Mouse (Mus musculus): ENCODE data around the gene Arl6ip5.

Gene Arl6ip5

DNA sequence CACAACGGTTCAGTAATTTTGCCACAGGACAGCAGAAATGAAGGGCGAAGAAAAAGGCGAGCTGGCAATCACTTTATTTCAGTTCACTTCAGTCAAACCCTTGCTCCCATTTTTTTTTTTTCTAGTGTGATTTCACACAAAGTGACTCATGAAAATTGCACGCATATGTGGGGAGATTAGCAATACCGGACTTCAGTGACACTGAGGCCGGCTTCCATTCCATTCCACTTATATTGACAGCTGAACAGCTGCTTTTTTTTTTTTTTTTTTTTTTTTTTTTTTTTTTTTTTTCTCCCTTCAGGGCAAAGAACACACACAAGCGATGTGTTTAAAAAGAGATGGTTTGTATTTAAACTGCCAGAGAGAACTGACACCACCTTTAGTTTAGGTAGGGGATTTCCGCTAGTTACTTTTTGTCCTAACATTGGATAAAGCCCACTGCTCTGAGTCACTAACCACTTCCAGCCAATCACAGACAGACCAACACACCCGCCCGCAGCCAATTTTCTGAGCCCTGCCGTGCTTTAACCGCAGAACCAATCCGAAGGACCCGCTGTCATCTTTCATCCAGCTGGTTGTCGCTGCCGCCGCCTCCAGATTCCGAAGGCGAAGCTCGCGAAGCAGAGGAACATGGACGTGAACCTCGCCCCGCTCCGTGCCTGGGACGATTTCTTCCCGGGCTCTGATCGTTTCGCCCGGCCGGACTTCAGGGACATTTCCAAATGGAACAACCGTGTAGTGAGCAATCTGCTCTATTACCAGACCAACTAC, at the start of gene Arl6ip5:
TSS of gene Arl6ip5 (plus strand) at position 499 of the 771 bp plus-strand sequence.
- peak; percentile 93 for DNase-seq

DNA sequence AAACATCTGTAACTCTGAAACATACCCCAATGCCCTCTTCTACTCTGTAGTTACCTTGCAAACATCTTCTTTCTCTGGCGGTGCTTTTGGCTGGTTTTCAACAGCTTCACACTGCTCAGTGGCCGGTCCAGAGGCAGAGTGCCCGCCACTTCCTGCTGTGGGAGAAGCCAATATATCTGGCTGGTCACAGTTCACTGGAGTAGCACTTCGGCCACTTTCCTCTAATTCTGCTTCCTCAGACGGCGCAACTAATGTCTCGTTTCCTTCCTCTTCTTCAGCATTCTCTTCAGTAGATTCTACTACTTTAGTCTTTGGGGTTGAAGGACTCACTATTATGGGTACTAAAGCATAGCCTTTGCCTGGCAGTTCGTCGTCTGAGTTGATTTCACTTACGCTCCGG, 34.8 kb upstream of the Arl6ip5 start:
- peak; percentile 23 for DNase-seq

- DNase-seq = peak; percentile 96
Measured at GRCm38 (mm10) chr6:97178491-97179366, 31.8 kb upstream of the Arl6ip5 start, which contains the start of gene Tmf1. TSS of gene Tmf1 (minus strand) at chr6:97179122.

- no peak for DNase-seq
Measured at GRCm38 (mm10) chr6:97179367-97179828, 31.1 kb upstream of the Arl6ip5 start.

DNA sequence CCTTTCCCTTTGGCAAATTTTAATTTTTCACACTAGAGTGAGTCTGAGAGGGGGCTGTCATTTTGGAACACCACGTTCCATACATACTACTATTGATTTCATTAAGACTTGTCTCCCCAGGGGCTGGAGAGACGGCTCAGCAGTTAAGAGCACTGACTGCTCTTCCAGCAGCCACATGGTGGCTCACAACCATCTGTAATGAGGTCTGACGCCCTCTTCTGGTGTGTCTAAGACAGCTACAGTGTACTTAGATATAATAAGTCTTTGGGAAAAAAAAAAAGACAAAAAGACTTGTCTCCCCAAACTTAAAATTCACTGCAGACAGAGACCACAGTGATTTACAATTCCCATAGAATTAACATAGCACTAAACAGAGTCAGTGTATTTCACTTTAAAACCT, 10.1 kb upstream of the Arl6ip5 start:
- no peak for DNase-seq

GRCm38 (mm10) chr6:97202477-97202876, 8.0 kb upstream of the Arl6ip5 start:
- no peak for DNase-seq

DNA sequence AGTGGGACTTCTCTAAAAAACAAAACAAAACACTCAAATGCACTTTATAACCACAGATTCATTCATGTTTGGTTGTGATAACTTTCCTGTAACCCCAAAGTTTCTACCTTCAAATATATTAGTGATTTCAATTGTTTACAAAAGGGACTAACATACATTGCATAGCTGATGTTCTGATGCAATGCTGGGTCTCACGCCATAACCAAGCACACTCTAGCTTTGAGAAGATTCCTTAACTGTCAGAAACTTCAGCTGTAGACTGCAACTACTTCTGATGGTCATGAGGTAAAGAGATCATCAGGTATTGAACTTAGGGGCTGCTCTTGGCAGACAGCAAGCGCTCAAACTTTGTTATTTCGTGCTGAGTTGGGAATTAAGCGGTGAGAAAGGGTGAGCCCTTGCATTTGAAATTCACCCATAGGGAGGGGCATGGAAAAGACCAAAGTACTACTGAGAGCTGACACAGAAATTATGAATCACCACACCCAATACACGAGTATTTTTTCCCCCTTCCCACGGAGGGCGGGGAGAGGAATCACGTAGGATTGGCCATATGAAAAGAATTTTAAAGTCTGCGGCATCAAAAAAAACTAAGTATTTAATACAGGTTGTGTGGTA, 6.1 kb upstream of the Arl6ip5 start:
- no peak for DNase-seq

DNA sequence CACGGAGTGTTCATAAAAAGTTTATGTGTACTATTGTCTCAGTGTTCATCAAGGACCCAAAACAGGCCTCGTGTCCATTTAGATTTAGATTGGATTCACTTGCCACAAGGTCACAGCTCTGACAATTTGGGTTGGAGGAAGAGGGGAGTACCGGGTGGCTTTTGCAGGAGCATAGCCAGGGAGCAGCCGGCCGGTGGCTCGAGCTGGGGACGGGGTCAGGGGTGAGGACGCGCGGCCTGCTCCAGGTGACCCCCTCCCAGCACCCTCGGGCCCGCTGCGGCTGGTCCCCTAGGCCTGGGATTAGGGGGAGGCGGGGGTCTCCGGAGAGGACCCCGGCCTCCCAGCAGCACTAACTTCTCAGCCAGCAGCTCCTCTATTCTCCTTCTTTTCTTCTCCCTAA, 5.5 kb upstream of the Arl6ip5 start:
- peak; percentile 34 for DNase-seq

DNA sequence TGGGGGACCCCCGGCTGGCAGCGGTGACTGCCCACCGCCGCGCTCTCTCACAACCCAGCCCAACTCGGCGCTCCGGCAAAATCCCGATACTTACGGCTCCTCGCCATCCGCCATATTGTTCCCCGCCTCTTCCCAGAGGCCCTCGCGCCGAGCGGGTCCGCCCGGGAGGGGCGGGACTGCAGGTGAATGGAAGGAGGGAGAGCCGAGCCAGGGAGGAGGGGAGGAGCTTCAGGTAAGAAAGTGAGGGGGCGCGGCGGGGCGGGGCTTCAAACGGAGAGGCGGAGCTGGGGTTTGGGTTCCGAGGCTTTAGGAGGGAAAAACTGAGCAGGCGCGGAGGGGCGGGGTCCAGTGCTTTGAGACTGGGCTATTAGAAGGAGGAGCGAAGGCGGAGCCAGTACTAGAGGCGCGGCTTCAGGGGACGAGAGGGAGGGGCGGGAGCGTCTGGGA, 5.0 kb upstream of the Arl6ip5 start, which contains the start of gene Uba3:
TSS of gene Uba3 (minus strand) at position 209 of the 447 bp plus-strand sequence.
- peak; percentile 100 for DNase-seq

DNA sequence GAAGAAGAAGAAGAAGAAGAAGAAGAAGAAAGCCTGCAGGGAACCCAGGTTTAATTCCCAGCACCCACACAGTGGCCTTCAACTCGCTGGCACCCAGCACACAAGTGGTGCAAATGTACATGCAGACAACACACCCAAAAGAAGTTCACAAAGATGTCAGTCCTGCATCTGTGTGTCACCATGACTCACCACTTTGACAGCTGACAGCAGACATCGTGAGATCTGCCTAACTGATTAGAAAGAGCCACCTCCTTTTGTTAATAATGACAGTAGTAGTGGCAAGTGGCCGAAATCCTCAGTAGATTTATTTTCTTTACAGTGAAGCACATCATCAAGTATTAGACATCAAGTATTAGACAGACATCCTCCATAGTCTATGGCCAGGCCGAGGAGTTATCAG, 3.4 kb upstream of the Arl6ip5 start:
- no peak for DNase-seq

GRCm38 (mm10) chr6:97208406-97208805, 2.1 kb upstream of the Arl6ip5 start:
- no peak for DNase-seq

GRCm38 (mm10) chr6:97209201-97209600, 1.3 kb upstream of the Arl6ip5 start:
- DNase-seq = no peak

DNA sequence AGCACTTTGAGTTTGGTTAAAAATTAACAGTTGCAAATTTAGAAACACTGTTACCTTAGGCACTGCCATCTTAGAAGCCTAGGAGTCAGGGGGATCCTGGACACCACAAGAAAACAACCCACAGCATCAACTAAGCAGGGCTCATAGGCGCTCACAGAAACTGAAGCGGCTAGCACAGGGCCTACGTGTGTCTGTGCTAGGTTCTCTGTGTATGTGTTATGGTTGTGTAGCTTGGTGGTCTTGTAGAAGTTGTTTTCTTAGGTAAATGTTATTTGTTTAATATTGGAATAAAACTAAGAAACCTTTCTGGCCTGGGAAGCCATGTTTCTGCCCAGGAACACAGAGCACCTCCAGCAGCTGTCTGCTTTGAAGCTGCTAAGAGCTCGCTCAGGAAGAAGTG, 738 bp upstream of the Arl6ip5 start:
- no peak for DNase-seq

DNA sequence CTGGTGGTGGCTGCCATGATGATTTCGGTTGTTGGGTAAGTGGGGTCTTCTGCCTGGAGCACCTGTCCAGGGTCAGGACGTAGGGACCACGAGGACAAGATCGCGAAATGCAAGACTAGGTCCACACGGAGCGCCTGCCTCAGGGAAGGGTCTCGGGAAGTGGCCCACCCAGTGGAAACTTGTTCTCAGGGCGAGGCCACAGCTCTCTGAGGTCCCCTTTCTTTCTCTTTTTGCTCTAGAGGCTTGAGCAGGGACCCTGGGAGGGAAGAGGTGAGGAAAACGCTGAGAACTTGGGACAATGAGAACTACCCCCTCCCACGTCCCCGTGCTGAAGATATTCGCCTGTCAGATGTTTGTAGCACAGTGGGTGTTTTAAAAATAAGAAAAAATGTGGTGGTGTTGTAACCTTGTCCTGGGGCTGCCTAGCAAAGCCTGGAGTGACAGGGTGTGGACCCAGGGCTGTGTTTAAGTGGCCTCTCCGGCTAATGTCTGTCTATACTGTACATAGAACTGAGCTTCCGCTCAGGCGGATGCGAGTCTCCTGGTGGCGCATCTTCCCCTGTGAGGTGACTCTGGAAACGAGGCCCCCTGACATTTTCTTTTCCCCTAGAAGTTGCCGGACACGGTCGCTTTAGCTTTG, 593 bp downstream of the Arl6ip5 start:
- DNase-seq = peak; percentile 21

DNA sequence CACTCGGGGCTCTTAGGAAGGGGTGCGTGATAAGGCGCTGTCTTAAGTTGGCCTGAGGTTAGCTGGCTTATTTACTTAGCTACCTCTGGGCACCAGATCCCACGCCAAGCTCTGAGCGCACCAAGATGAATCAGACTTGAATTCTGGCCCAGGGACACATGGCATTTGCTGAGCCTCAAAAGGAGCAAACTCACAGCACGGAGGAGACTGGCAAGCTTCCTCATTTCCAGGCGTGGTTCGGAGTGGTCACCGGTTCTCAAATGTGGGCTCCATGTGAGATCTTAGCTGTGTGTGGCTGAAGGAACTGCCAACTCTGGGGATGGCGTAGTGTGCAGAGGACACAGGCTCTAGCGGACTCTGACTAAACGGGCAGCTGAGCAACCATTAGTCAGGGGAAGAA, 1.5 kb downstream of the Arl6ip5 start:
- peak; percentile 34 for DNase-seq

DNA sequence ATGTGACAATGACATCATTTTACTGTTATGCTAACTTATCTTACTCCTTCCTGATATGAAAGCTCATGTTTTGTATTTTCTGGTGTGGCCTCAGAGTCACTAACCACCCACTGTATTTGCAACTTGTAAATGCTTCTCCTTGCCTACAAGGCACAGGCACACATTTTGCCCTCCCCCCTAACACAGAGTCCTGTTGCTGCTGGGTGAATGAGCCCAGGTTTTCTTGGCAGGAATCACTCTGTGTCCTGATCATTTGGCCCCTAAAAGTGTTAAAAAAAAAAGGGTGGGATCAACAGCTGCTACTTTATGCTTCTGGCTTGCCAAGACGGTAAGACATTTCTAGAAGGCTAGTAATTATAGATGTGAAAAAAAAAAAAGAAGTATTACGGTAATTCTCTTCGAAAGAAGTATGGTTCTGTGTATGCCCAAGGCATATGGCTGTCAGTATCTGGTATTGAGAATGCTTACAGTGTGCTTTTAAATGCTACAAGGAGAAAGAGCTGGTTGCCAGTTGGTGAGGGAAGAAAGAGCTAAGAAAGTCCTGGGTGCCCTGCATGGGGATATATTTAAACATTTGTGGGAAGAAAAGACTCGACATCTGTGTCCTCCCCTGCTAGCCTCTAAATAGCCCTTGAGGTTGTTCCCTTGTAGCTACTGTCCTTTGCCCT, 5.8 kb downstream of the Arl6ip5 start:
- DNase-seq = no peak

- no peak for DNase-seq
Measured at GRCm38 (mm10) chr6:97220672-97221071, 10.2 kb downstream of the Arl6ip5 start.

DNA sequence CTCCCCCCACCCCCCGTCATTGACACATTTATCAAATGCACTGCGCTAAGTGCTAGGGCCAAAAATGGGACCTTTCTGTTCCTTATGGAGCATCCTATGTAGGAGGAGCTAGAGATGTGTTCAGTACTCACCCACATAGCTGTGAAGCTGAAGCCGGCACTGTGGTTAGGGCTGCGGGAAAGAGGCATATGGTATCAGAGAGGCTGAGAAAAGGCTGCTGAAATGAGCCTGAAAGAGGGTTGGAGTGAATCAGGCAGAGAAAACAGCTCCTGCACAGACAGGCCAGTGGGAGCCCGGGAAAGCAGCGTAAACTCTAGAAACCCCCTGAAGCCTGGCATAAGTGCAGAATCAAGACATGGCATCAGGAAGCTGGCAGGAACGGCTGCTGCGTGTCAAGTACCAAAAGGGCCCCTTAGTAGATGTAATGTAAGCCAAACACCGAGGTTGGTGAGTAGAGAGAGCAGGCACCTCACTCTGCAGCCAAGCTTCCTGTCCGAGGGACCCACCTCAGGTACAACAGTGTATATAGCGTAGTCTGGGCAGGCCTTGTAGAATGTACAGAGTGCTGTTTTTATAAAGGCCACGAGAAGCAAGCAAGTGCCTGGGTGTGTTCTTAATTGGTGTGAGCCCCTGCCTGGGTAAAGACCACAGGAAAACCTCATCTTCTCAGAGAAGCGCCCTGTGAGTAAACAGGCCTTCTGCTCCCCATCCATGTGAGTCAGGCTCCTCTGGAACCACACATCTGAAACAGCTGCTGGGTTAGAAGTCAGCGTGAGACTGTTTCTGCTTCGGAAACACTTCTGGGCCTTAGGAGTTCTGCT, 10.9 kb downstream of the Arl6ip5 start:
- DNase-seq = no peak

- DNase-seq = no peak
Measured at GRCm38 (mm10) chr6:97222321-97222720, 11.8 kb downstream of the Arl6ip5 start.

DNA sequence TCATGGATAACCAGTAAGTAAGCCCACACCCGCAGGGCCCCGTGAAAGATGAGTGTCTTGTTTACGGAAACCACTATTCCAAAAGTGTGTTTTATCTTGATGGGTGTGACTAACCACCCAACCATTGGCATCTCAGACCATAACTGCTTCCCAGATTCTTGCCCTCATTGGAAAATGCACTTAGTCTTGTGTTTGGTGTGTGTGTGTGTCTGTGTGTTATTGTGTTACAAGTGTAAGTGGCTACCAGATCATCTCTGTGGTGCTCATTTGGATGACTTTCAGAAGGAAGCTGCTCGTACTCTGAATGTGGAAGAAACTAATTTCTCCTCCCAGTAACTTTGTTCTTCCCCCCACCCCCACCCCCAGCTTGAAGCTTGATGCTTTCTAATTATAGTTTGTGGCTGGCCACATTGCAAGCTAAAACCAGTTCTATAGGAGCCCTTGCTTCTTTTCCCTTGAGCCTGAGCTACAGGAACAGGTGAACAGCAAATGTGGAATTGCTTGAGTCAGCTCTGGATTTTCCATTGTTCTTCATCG, 12.5 kb downstream of the Arl6ip5 start:
- no peak for DNase-seq

- DNase-seq = no peak
Measured at GRCm38 (mm10) chr6:97223566-97223965, 13.1 kb downstream of the Arl6ip5 start.
